Mouse (Mus musculus) brain, embryonic 14.5 days (tissue): ENCODE measurements around the gene Slc25a19. TPM values are rescaled to one million over a fixed set of nuclear protein-coding genes. Genes with fewer than 3 reads are reported as not detected.
A peak's percentile ranks its signal among the peaks of the same experiment; 100 is the strongest.

Experiments used
- DNase-seq: peaks from one replicate; pipeline ENCODE4 v3.0.0-alpha.2; 2011; ENCODE audit warnings: low read depth
- CTCF ChIP-seq: fragments of 200-500 bp; IDR thresholded peaks from 2 replicates; pipeline ENCODE4 v1.5.1; 2012; ENCODE audit warnings: inconsistent platforms, mild to moderate bottlenecking, moderate library complexity, borderline replicate concordance; ENCODE audit not compliant: insufficient read depth, insufficient read length; ENCODE audit errors: extremely low read depth
- POLR2A ChIP-seq: fragments of 200-500 bp; IDR thresholded peaks from 2 replicates; pipeline ENCODE4 v1.6.1; 2012; ENCODE audit warnings: mild to moderate bottlenecking, inconsistent platforms, borderline replicate concordance; ENCODE audit not compliant: poor library complexity, insufficient read depth, insufficient read length, severe bottlenecking; ENCODE audit errors: extremely low read depth
- polyA plus RNA-seq: library from polyadenylated mRNA; depleted of rRNA; stranded (reverse); fragments of >200 nt; gene quantifications from 2 replicates; pipeline ENCODE4 v1.2.3, GENCODE M21; 2012

Gene Slc25a19
- polyA plus RNA-seq, 1 experiment, result 55.1 TPM

GRCm38 (mm10) chr11:115640311-115640828 lies 12.3 kb upstream of the Slc25a19 start:
- TF ChIP-seq CTCF, result no peak
- no peak for TF ChIP-seq POLR2A
- no peak for DNase-seq

DNA sequence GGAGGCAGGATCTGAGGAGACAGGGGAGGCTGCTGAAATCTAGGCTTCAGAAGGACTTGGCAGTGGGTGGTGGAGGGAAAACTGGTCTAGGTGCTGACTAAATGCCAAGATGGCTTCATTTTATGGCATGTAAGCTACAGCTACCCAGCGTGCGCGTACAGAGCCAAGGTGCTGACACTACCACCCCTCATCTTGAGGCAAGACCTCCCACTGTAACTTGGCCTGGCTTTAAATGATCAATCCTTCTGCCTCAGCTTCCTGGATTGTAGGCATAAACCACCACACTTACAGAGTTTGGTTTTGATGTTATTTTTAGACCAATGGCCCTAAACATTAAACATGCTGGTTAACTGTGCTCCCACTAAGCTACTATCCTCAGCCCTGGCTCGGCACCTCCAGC lies 11.4 kb upstream of the Slc25a19 start:
- no peak for DNase-seq
- no peak for TF ChIP-seq POLR2A
- TF ChIP-seq CTCF, result no peak

- TF ChIP-seq POLR2A (no peak), CTCF (no peak)
- no peak for DNase-seq
Measured at GRCm38 (mm10) chr11:115638498-115639409, 10.7 kb upstream of the Slc25a19 start.

GRCm38 (mm10) chr11:115636960-115637359 lies 8.9 kb upstream of the Slc25a19 start:
- TF ChIP-seq CTCF, result no peak
- no peak for TF ChIP-seq POLR2A
- DNase-seq, result no peak

DNA sequence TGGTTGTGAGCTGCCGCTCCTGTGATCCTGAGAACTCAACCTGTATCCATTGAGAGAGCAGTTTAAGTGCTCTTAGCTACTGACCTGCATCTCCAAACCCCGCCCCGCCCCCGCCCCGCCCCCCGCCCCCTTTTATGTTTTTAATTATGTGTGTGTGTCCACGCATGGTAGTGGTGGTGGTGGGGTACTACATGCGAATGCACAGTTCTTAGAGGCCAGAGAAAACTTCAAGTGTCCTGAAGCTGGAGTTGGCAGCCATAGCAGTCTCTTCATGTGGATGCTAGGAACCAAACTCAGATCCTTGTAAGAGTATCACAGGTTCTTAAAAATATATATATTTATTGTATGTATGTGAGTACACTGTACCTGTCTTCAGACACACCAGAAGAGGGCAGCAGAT lies 7.4 kb upstream of the Slc25a19 start:
- no peak for DNase-seq
- TF ChIP-seq CTCF, result no peak
- TF ChIP-seq POLR2A, result no peak

- no peak for DNase-seq
Measured at GRCm38 (mm10) chr11:115635041-115635440, 6.9 kb upstream of the Slc25a19 start.

GRCm38 (mm10) chr11:115634109-115634508 lies 6.0 kb upstream of the Slc25a19 start:
- TF ChIP-seq POLR2A, result no peak
- no peak for TF ChIP-seq CTCF

More at GRCm38 (mm10) chr11:115635041-115635440, 6.9 kb upstream of the Slc25a19 start:
- TF ChIP-seq POLR2A (no peak), CTCF (no peak)

DNA sequence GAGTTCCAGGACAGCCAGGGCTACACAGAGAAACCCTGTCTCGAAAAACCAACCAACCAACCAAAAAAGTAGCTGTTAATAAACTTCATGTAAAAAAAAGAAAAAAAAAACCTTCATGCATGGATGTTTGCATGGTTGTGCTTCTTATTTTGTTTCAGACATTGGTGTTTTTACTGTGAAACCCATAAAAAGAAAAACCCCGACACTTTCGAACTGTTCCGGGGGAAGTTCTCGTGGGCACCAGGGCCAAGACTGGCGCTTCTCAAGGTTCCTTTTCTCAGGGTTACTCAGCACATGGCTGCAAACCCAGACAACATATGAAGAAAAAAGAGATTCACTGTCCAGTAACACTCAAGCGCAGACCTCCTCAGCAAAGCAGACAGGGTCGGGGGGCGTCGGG lies 4.8 kb upstream of the Slc25a19 start:
- no peak for TF ChIP-seq POLR2A
- TF ChIP-seq CTCF, result no peak
- DNase-seq, result no peak

More at GRCm38 (mm10) chr11:115634109-115634508, 6.0 kb upstream of the Slc25a19 start:
- peak; percentile 30 for DNase-seq

DNA sequence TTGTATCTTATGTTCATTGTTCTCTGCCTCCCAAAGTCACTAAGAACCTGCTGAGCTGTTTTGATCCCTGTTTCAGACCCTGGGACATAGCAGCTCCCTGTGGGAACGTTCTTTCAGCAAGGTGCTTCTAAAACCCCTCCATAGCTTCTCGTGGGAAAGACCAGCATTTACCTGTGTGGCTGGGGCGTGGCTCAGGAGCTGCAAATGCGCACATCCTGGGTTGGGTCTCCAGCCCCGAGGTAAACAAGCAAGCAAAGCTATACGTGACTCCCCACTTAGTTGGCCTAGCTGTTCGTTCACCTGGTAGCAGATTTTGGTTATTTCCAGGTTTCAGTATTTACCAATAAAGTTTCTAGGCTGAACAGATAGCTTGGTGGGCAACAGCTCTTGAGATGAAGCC lies 4.2 kb upstream of the Slc25a19 start:
- no peak for DNase-seq
- no peak for TF ChIP-seq POLR2A
- no peak for TF ChIP-seq CTCF

DNA sequence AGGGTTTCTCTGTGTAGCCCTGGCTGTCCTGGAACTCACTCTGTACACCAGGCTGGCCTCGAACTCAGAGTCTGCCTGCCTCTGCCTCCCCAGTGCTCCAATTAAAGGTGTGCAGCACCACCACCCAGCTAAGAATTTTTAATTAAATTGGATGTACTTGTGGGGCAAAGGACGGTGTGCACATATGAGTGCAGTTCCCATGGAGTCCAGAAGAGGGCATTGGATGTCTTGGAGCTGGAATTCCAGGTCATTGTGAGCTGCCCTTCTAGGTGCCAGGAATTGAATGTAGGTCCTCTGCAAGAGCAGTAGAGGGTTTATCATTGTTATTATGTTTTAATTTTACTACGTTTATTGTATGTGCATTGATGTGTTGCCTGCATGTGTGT lies 3.4 kb upstream of the Slc25a19 start:
- DNase-seq, result peak; percentile 37
- TF ChIP-seq POLR2A (no peak), CTCF (peak; percentile 56; the same call in 1 of the 2 replicates)

- TF ChIP-seq POLR2A (no peak), CTCF (no peak)
- no peak for DNase-seq
Measured at GRCm38 (mm10) chr11:115630532-115631504, 2.7 kb upstream of the Slc25a19 start.
